Mouse (Mus musculus) liver, postnatal 0 days (tissue): ENCODE results near the gene Dnase1l2.

ENCODE experiments used
- CTCF ChIP-seq: sonication (generic); IDR thresholded peaks from 2 replicates; pipeline ENCODE4 v1.5.1; 2016; ENCODE audit warnings: antibody characterized with exemption, low read depth
- EP300 ChIP-seq: IDR thresholded peaks from 2 replicates; pipeline ENCODE4 v1.6.1; 2016; ENCODE audit warnings: antibody characterized with exemption, low read depth, mild to moderate bottlenecking

DNA sequence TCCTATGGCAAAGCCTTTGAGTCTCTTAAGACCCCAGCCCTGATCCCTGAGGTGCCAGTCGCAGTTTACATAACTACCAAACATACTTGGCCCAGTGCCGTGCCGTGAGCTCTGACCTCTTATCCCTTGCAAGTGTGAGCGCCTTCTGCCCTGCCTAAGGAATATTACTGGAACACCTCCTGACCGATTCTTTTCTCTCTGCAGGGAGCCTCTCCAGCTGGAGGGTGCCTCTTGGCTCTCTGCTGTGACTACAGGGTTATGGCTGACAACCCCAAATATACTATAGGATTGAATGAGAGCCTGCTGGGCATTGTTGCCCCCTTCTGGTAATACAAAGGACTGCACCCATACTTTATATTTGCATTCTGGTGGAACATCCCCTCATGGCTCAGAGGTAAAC, 5.9 kb downstream of the Dnase1l2 start:
- TF ChIP-seq CTCF (peak; percentile 87), EP300 (no peak)
